Mouse (Mus musculus): Measurements from ENCODE around the gene Cass4.

Gene Cass4

GRCm38 (mm10) chr2:172439843-172440639 is 46.4 kb downstream of the Cass4 start, which contains the start of gene Rtf2:
Gene Rtf2 (plus strand): TSS chr2:172440556.
- DNase-seq (ENCODE audit: low spot score in 2 of 2), result peak; percentile 99

GRCm38 (mm10) chr2:172440640-172441005 is 47.0 kb downstream of the Cass4 start:
- no peak for DNase-seq (ENCODE audit: low spot score in 2 of 2)

- no peak for DNase-seq (ENCODE audit: low spot score in 2 of 2)
Observed at GRCm38 (mm10) chr2:172441176-172441575, 47.6 kb downstream of the Cass4 start.

- DNase-seq (ENCODE audit: low spot score in 2 of 2), result no peak
Observed at GRCm38 (mm10) chr2:172445617-172446016, 52.0 kb downstream of the Cass4 start.

GRCm38 (mm10) chr2:172447317-172447716 is 53.7 kb downstream of the Cass4 start:
- DNase-seq (ENCODE audit: low spot score in 2 of 2), result no peak

GRCm38 (mm10) chr2:172448329-172448728 is 54.7 kb downstream of the Cass4 start:
- no peak for DNase-seq (ENCODE audit: low spot score in 2 of 2)

GRCm38 (mm10) chr2:172450640-172451039 is 57.0 kb downstream of the Cass4 start:
- no peak for DNase-seq (ENCODE audit: low spot score in 2 of 2)

GRCm38 (mm10) chr2:172452031-172452430 is 58.4 kb downstream of the Cass4 start:
- DNase-seq (ENCODE audit: low spot score in 2 of 2), result no peak

- DNase-seq (ENCODE audit: low spot score in 2 of 2), result no peak
Observed at GRCm38 (mm10) chr2:172452458-172452857, 58.9 kb downstream of the Cass4 start.

- DNase-seq (ENCODE audit: low spot score in 2 of 2), result no peak
Observed at GRCm38 (mm10) chr2:172458496-172458895, 64.9 kb downstream of the Cass4 start, which contains the start of gene Gcnt7. Gene Gcnt7 (minus strand): TSS chr2:172458596.

- no peak for DNase-seq (ENCODE audit: low spot score in 2 of 2)
Observed at GRCm38 (mm10) chr2:172460647-172461046, 67.1 kb downstream of the Cass4 start.

- no peak for DNase-seq (ENCODE audit: low spot score in 2 of 2)
Observed at GRCm38 (mm10) chr2:172462813-172463212, 69.2 kb downstream of the Cass4 start.

GRCm38 (mm10) chr2:172466427-172467132 is 73.0 kb downstream of the Cass4 start:
- no peak for DNase-seq (ENCODE audit: low spot score in 2 of 2)

GRCm38 (mm10) chr2:172467206-172467605 is 73.6 kb downstream of the Cass4 start:
- no peak for DNase-seq (ENCODE audit: low spot score in 2 of 2)

- no peak for DNase-seq (ENCODE audit: low spot score in 2 of 2)
Observed at GRCm38 (mm10) chr2:172468346-172468819, 74.8 kb downstream of the Cass4 start.

GRCm38 (mm10) chr2:172472318-172472717 is 78.7 kb downstream of the Cass4 start, which contains the start of gene Fam209:
Gene Fam209 (plus strand): TSS chr2:172472520.
- DNase-seq (ENCODE audit: low spot score in 2 of 2), result no peak

GRCm38 (mm10) chr2:172473591-172473990 is 80.0 kb downstream of the Cass4 start:
- no peak for DNase-seq (ENCODE audit: low spot score in 2 of 2)

GRCm38 (mm10) chr2:172474970-172475369 is 81.4 kb downstream of the Cass4 start:
- no peak for DNase-seq (ENCODE audit: low spot score in 2 of 2)

GRCm38 (mm10) chr2:172476707-172477260 is 83.2 kb downstream of the Cass4 start:
- no peak for DNase-seq (ENCODE audit: low spot score in 2 of 2)

- no peak for DNase-seq (ENCODE audit: low spot score in 2 of 2)
Observed at GRCm38 (mm10) chr2:172477350-172477749, 83.8 kb downstream of the Cass4 start.

- peak in 1 of 2 experiments; percentile 28 for DNase-seq (ENCODE audit: low spot score in 2 of 2)
Observed at GRCm38 (mm10) chr2:172477860-172478259, 84.3 kb downstream of the Cass4 start.

- no peak for DNase-seq (ENCODE audit: low spot score in 2 of 2)
Observed at GRCm38 (mm10) chr2:172480296-172480695, 86.7 kb downstream of the Cass4 start.

All from right cerebral cortex, postnatal 36 days (tissue).